Mouse (Mus musculus): Measurements from ENCODE around the gene Pakap.

The Pakap gene

DNA sequence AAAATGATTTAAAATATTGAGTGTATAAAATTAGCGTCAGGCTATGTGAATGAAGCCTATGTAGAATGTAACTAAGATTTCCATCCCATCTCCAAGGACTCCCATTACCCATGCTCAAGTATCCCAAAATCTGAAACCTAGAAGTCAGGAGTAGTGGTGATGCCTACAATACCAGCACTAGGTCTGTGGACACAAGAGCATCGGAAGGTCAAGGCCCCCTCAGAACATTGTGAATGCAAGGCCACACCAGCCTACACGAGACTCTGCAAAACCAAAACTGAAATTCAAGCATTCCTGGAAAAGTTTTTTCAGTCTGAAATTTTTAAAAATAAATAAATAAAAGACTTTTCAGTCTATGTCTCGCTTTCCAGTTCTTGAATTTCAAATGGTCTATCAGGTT is 104.6 kb downstream of the Pakap start:
- DNase-seq (ENCODE audit: low read depth in 1 of 2, low spot score in 2 of 2), result no peak

DNA sequence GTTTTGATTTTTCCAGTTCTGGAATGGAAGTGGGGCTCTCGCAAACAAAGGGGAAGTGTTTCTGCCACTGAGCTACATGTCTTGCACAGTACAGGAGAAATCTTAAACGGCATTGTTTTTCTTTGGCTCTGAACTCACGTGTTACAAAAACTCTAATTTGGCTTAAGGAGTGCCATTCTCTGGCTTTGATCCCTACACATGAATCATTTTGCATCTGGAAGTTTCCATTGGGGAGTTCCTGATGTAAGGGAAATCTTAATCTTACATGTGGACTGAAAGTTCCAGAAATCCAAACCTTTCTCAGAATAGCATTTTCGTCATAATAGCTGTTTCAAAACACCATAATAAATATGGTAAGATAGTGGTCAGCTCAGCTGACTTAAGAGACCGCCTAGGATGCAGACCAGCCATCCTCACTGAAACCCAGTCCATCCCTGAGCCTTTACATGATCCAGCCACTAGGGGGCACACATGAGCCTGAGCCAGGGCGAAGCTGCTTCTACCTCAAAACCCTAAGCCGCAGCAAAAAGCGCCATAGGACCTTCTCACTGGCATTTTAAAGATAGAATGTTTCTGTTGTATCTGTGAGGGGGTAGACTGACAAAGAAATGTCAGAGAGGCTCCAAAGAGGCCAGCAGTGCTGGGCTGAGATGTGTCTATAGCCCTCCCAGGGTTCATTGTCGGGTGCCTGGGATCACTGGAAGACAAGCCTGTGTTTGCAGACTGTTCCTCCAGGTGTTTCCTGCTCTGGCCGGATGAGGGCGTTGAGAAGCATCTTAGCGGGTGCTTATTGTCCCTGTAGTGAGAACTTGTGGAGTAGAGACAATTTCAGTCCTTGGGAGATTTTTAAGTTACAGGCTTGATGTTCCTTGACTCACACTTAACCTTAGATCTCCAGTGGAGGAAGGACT is 105.3 kb downstream of the Pakap start:
- DNase-seq (ENCODE audit: low read depth in 1 of 2, low spot score in 2 of 2), result peak; percentile 27 to 62

DNA sequence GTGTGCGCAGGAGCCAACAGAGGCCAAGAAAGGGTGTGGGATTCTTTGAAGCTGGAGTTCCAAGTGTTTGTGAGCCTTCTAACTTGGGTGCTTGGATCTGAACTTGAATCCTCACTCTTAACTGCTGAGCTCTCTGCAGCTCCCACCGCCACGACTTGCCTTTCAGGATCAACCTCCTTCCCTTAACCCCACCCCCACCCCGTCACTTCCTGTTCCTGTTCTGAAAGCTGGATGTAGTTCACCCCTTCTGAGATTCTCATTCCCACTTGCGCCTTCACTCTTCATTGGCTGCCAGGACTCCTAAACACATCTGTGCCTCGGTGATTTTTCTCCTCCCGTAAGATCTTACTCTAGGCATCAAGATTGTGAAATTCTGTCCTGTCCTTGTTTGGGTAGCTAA is 106.4 kb downstream of the Pakap start:
- no peak for DNase-seq (ENCODE audit: low read depth in 1 of 2, low spot score in 2 of 2)

DNA sequence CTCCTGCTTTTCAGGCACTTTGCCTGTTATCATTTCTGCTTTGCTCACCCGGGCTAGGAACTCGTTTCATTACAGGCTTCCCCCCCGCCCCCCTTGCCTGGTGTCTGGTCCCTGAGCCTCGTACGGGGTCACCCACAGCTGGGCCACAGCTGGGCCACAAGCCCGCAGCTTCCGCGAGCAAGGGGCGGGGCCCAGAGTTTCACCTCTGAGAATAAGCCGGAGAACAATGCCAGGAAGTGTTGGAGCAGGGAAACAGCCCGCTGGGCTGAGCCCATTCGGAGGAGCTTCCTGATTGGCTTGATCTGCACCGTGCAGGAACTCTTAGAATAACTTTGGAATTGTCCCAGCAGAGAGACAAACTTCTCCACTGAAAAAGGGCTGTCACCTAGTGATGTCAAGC is 107.4 kb downstream of the Pakap start:
- DNase-seq (ENCODE audit: low read depth in 1 of 2, low spot score in 2 of 2), result no peak

DNA sequence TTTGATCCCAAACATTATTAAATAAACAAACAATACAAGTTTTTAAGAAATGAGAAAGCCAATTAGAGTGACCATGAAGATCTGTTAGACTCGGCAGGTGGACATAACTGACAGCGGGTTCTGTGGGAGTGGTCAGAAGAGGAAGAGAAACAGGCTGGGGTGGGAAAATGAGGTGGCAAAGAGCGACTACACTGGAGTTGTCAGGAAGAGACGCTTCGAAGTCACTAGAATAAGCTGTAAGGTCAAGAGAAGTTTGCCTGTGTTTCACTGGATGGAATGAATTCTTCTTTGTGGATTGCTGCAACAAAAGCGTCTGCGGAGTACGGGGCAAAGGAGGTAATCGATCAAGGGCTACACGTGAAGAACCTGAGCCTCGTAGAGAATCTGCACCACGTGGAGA is 109.9 kb downstream of the Pakap start:
- no peak for DNase-seq (ENCODE audit: low read depth in 1 of 2, low spot score in 2 of 2)

DNA sequence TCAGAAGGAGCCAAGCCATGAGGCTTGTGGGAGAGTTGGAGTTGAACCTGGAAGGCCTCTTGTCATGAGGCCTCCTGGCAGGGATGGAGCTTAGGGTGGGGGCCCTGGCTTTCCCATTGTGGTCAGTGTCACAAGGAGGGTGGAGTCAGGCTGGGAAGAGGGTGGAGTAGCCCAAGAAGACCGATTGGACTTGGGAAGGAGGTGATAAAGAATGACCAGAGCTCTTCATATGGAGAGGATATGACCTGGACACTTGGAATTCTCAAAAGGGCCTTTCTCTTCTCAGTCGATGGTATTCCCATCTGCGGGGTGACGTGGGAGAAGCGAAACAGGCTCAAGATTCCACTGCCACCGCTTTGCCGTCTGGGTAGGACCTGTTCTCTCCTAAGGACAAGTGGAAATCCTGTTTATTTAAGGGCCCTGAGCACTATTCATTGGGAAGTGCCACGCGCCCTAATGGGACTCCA is 111.0 kb downstream of the Pakap start:
- no peak for DNase-seq (ENCODE audit: low read depth in 1 of 2, low spot score in 2 of 2)

DNA sequence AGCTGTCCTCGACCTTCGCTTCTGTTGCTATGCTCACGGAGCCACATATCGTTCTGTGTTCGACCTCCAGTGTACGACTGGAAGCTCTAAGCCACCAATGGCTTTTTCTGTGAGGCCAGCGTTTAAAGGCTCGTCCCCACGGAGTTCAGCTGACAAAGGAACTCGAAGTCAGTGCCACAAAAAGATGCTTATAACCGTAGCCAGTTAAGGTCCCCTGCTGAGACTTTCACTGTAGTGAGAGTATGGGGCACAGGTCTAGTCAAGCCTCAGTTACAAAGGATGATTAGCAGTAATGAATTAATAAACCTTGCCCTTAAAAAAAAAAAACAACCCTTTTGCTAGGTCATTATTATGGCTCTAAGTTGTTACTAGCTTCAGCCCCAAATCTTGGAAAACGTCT is 112.2 kb downstream of the Pakap start:
- DNase-seq (ENCODE audit: low read depth in 1 of 2, low spot score in 2 of 2), result no peak

DNA sequence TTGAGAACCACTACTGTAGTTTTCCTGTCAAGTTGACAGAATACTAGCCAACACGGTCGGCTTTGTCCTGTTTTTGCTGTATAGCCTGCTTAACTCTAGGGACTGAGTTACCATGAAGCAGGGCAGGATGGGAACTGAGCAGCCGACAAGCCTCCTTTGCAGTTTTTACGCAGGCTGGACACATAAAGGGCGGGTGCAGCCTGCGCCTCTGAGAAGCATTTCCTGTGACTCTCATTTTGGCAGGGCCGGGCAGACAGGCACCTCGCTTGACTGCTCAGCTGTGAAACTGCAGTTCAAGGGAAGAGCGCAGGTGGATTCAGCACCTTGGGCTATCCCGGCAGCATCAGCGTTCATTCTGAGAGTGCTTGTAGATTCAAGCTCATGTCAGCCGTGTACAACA is 113.5 kb downstream of the Pakap start:
- DNase-seq (ENCODE audit: low read depth in 1 of 2, low spot score in 2 of 2), result no peak

DNA sequence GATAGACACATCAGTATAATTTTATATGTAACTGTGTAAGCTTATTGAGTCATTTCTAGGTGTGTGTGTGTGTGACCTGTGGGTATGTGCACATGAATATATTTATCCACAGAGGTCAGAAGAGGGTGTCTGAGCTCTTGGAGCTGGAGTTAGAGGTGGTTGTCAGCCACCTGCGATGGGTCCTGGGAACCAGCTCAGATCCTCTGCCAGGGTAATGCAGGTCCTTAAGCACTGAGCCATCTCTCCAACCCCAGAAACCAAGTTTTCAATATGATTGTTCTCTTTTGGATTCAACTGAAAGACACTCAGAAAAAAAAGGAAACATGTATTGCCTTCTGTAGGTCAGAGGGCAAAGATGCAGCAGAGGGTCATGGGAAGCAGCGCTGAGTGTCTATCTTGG is 114.4 kb downstream of the Pakap start:
- no peak for DNase-seq (ENCODE audit: low read depth in 1 of 2, low spot score in 2 of 2)

DNA sequence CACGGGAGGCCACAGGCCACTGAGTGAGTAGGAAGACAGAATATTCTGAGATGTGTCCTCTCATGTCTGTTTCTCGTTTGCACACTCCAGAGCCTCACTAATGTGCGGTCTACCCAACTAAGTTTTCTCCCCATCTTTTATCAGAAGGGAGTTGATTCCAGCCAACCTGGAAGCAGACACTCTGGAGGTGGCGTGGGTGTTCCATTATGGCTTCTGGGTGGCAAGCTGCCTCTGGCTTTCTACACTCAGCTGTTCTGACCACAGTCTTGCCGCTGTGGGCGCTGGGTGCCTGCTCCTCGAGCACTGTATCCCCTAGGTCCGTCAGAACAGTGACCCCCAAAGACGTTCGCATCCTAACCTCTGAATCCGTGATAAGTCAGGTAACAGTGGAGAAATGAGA is 115.0 kb downstream of the Pakap start:
- DNase-seq (ENCODE audit: low read depth in 1 of 2, low spot score in 2 of 2), result no peak

DNA sequence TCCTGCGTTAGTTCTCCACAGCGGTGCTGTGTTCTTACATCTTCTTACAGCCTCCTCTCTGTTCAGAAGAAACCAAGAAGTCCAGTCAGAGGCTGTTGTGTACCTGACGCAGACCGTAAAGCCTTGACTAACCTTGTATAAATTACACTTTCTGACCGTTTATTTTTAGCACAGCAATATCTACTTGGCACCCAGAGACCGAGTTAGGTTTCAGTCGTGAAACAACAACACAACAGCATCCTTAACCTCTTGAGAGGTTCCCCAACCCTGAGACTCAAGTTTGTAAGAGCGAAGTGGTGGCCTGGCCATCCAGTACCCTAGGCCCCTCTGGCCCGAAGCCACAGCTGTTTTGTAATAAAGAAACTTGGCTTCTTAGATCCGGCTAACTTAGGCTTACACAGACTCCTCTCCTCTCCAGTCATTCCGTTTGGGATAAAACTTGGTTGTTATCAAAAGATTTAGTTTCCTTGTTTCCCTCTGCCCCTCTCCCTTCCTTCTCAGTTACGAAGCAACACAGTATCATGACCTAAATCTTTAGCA is 116.8 kb downstream of the Pakap start:
- DNase-seq (ENCODE audit: low read depth in 1 of 2, low spot score in 2 of 2), result no peak

DNA sequence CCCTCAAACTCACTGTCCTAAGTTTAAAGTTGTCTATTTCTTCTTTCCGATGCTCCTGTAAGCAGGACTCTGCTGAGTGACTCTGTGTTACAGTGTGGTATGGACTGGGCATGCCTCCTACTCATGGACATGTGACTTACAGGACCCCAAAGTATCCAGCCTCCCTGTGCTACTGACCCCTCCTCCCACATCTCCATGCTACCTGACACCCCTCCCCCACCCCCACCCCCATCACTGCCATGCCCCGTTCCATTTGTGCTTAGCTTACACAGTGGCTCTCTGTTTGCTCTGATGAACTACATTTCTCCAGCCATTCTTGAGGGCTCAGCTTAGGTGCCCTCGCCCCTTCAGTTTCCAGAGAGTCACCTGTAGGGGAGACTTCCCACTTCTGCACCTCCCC is 118.8 kb downstream of the Pakap start:
- no peak for DNase-seq (ENCODE audit: low read depth in 1 of 2, low spot score in 2 of 2)

DNA sequence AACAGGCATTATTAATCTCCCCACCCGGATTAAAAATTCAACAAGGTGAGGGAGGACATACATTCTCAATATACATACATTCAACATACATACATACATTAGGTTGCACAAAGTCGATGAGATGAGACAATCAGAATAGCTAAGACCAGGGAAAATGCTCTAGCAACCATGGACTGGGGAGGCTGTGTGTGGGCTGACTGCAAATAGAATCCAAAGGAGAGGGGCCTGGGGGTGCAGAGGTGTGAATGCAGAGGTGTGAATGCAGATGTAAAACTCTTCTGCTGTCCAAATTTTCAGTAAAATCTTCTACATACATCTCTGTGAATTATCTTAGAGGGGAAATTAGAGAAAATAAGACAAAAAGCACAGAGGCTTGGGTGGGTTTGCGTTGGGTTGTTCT is 119.6 kb downstream of the Pakap start:
- no peak for DNase-seq (ENCODE audit: low read depth in 1 of 2, low spot score in 2 of 2)

DNA sequence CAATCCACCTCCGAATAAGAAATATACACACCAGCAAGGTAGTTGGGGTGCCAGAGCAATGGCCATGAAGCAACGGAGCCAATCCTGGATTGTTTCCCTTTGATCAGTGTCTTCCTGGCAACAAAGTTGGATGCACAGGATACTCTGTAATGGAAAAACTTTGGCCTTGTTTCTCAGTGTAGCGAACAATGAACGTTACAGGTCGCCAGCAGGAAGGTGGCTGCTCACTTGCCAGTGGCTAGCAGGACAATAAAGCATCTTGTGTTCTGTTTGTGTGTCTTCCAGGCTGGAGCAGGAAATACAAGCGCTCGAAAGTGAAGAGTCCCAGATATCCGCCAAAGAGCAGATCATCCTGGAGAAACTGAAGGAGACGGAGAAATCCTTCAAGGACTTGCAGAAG is 120.2 kb downstream of the Pakap start:
- no peak for DNase-seq (ENCODE audit: low read depth in 1 of 2, low spot score in 2 of 2)

DNA sequence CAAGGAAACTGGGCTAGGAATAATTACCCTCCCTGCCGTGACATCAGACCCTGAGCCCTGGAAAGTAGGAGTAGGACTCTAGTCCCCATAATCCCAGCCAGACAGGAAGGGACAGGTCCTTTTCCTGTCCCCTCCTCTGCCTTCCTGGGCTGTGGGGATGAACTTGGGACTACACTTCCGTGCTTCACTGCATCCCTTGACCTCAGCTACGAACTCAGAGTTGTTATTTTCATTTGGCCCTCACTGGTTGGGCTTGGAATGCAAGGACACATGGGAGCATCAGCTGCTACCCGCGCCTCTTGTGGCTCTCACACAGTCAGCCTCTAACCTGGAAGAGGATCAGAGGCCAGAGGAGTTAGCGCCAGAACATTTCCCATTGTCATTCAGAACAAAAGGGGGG is 122.0 kb downstream of the Pakap start:
- no peak for DNase-seq (ENCODE audit: low read depth in 1 of 2, low spot score in 2 of 2)

DNA sequence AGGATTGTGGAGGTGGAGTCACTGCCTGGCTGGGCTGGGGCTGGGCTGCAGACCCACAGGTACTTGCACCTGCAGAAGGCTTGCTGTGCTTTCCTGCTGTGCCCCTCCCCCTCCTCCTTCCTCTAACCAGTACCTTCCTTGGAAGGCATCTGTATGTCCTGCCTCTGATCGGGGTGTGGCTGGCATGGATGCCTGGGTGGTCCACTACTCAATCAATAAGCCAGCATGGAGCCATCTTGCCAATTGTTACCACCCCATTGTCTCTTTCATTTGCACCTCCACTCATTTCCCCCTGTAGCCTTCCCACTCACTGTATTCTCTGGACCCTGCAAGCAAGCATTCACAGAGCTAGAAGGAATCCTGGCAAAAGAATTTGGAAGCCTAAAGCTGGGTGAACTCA is 122.8 kb downstream of the Pakap start:
- no peak for DNase-seq (ENCODE audit: low read depth in 1 of 2, low spot score in 2 of 2)

DNA sequence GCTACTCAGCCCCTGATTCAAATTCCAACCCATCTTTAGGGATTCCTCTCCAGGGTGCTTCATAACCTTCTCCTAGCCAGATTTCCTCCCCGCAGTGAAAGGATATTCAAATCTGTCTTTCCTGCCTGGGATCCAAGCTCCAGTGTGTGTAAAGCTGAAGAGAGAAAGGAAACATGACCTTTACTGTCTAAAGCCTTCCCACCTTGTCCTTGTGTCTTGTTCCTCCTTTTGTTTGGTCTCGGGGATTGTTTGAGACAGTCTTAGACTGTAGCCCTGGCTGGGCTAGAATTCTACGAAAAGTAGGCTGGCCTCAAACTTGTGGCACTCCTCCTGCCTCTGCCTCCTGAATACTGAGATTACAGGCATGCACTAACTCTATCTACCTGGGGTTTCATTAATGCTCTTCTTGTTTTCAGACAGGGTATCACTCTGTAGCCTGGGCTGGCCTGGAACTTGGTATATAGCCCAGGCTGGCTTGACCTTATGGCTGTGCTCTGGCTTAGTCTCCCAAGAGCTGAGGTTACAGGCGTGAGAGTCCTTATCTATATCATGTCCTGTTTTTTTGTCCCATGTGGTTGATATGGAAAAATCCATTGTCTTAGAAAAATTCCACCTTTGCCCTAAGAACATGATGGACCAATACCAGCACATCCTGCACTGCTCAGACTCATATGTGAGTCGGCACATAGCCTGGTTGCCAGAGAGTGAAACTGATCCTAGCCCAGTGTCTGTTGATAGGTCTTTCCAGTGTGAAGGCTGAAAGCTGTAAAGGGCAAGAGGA is 126.6 kb downstream of the Pakap start:
- no peak for DNase-seq (ENCODE audit: low read depth in 1 of 2, low spot score in 2 of 2)

DNA sequence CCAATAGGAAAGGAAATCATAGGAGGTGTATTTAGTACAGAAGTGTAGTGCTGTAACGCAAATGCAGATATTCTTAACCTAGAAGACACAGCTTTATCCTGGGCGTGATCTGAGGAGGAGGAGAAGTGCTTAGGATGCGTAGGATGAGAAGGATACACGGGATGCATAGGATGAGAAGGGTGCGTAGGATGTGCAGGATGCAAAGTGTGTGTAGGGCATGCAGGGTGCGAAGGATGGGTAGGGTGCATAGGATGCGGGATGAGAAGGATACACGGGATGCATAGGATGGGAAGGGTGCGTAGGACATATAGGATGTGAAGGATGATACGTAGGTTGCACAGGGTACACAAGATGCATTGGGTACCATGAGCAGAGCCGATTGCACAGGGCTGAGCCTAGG is 129.0 kb downstream of the Pakap start:
- DNase-seq (ENCODE audit: low read depth in 1 of 2, low spot score in 2 of 2), result no peak

DNA sequence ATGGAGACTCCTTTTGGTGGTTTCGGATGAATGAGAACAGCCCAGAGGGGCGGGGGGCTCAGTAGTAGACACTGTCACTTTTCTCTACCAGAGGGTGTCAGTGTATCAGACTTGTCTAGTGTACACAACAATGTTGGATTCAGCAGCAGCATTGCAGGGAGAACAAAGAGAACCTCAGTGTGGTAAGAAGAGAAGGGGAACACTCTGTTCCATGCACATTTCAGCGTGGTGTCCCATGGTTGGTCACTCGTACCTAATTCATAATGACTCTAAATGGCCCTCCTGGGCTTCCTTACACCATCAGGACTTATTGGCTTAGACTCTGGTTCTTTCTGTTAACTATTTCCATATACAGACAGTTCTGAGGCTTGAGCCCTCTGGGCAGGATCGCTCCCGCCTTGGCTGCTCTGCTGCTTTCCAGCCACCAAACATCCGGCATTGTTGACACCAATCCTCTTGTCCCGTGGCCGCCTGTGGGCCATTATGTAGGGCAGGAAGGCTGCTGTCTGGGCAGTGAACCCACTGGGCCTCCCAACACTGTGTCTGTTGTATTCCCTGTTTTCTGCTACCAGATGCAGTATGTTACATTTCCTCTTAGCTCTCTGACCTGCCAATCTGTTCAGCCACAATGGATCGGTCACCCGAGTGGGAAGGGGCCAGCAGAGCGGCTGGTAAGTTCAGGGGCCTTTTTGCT is 130.1 kb downstream of the Pakap start:
- DNase-seq (ENCODE audit: low read depth in 1 of 2, low spot score in 2 of 2), result no peak

DNA sequence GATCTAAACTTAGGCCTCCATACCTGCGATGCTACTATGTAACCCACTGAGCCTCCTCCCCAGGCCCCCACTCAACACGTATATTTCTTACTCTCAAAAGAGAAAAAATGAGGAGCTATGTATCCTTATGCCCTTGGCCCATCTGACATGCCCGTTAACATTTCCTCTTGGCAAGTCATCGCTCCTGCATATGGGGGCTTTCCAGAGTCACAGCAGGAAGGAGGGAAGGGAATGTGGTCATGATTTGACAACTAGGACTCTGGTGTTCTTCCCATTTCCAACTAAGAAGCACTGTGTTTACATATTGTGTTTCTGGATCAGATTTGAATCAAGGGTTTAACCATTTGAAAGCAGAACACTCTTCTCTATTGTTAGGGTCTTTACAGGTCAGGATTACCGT is 133.6 kb downstream of the Pakap start:
- no peak for DNase-seq (ENCODE audit: low read depth in 1 of 2, low spot score in 2 of 2)

Data from monocyte, adult 2 months (primary cell).